Mouse (Mus musculus) ES-E14 (cell line): ENCODE measurements around the gene Srbd1. TPM values are rescaled to one million over a fixed set of nuclear protein-coding genes. Genes with fewer than 3 reads are reported as not detected.

Experiments used
- DNase-seq: peaks from one replicate; pipeline ENCODE4 v3.0.0-alpha.2; 2013; ENCODE audit warnings: low read depth, low spot score
- H3K27ac ChIP-seq: 2 replicates; pipeline ENCODE4 v1.5.1; 2012; ENCODE audit warnings: low read depth, mild to moderate bottlenecking, low read length, moderate library complexity, mixed read lengths; ENCODE audit not compliant: poor library complexity, insufficient read depth, severe bottlenecking
- H3K36me3 ChIP-seq: 2 replicates; pipeline ENCODE4 v1.6.1; 2012; ENCODE audit warnings: mild to moderate bottlenecking, low read length, moderate library complexity, mixed read lengths; ENCODE audit not compliant: control insufficient read depth, poor library complexity, insufficient read depth, severe bottlenecking
- H3K4me1 ChIP-seq, 2 experiments: fragments of 150-350 bp in 1 of 2; sonication (generic) in 1 of 2; 2 replicates each; pipeline ENCODE4 v1.6.1; 2012; ENCODE audit warnings: low read length in 2 of 2, mild to moderate bottlenecking in 1 of 2, mixed read lengths in 1 of 2; ENCODE audit not compliant: control insufficient read depth in 2 of 2, insufficient read depth in 2 of 2, poor library complexity in 1 of 2
- H3K4me3 ChIP-seq, 2 experiments: fragments of 150-350 bp in 1 of 2; sonication (generic) in 1 of 2; 2 replicates each; pipeline ENCODE4 v1.5.1; 2012; ENCODE audit warnings: low read length in 2 of 2, low read depth in 1 of 2, mild to moderate bottlenecking in 1 of 2, mixed read lengths in 1 of 2; ENCODE audit not compliant: insufficient read depth in 1 of 2, poor library complexity in 1 of 2, severe bottlenecking in 1 of 2
- H3K9ac ChIP-seq: 2 replicates; pipeline ENCODE4 v1.6.1; 2012; ENCODE audit warnings: low read depth, mild to moderate bottlenecking, low read length, mixed read lengths; ENCODE audit not compliant: poor library complexity, insufficient read depth, severe bottlenecking
- H3K9me3 ChIP-seq: fragments of 150-350 bp; sonication (generic); 2 replicates; pipeline ENCODE4 v1.6.1; 2012; ENCODE audit warnings: low read depth, mild to moderate bottlenecking, low read length; ENCODE audit not compliant: control insufficient read depth, insufficient read depth
- CHD2 ChIP-seq: IDR thresholded peaks from 2 replicates; pipeline ENCODE4 v1.6.1; 2014; ENCODE audit warnings: mild to moderate bottlenecking, low read depth, low read length, inconsistent platforms
- HCFC1 ChIP-seq: IDR thresholded peaks from 2 replicates; pipeline ENCODE4 v1.6.1; 2012; ENCODE audit warnings: low read length, inconsistent platforms, borderline replicate concordance; ENCODE audit not compliant: insufficient read depth
- MAFK ChIP-seq: IDR thresholded peaks from 2 replicates; pipeline ENCODE4 v1.6.1; 2014; ENCODE audit warnings: mild to moderate bottlenecking, low read depth, low read length, inconsistent platforms; ENCODE audit not compliant: insufficient read depth
- ZC3H11A ChIP-seq: IDR thresholded peaks from 2 replicates; pipeline ENCODE4 v1.6.1; 2012; ENCODE audit warnings: low read depth, mild to moderate bottlenecking, inconsistent platforms, low read length, borderline replicate concordance
- ZNF384 ChIP-seq: IDR thresholded peaks from 2 replicates; pipeline ENCODE4 v1.6.1; 2012; ENCODE audit warnings: low read depth, low read length, inconsistent platforms
- in situ Hi-C, 2 experiments: fragments of 600-800 bp; cut with MboI; formaldehyde crosslinking; loops; one replicate each; pipeline ENCODE4 v1.15.1; 2025; ENCODE audit warnings: low sequenced_read_pairs in 2 of 2, inconsistent platforms in 1 of 2; ENCODE audit not compliant: unreplicated experiment in 2 of 2
- total RNA-seq: library from RNA; depleted of rRNA; stranded (reverse); fragments of 300-350 nt; gene quantifications from 2 replicates; pipeline ENCODE4 v1.2.3, GENCODE M21; 2012

Gene Srbd1
- total RNA-seq, 1 experiment, result 39.1 TPM

- in situ Hi-C loops, result no loop called here
- Histone ChIP-seq H3K9ac (no peak overlapping the region), H3K4me1 (peaks cover 0 to 2% of the 10 kb centered on the region in 2 experiments; a peak in 1 of 4 replicates), H3K36me3 (no peaks in the 10 kb centered on the region), H3K9me3 (no peaks in the 10 kb centered on the region), H3K27ac (no peak overlapping the region), H3K4me3 (no peak overlapping the region)
- TF ChIP-seq MAFK, result no peak
- no peak for TF ChIP-seq HCFC1
- no peak for TF ChIP-seq ZNF384
- TF ChIP-seq ZC3H11A, result peak; percentile 34; the same call in 1 of the 2 replicates
- TF ChIP-seq CHD2, result no peak
- peak; percentile 26 for DNase-seq
Measured at GRCm38 (mm10) chr17:86063461-86063860, 81.5 kb downstream of the Srbd1 start.

GRCm38 (mm10) chr17:86060911-86061310 lies 84.1 kb downstream of the Srbd1 start:
- H3K9ac ChIP-seq, result no peak overlapping the region
- H3K27ac ChIP-seq, result no peak overlapping the region
- in situ Hi-C loops, result no loop called here
- TF ChIP-seq ZNF384 (no peak), MAFK (no peak), CHD2 (no peak), HCFC1 (no peak), ZC3H11A (no peak)
- no peaks in the 10 kb centered on the region for H3K9me3 ChIP-seq
- DNase-seq, result no peak
- peaks cover 0 to 2% of the 10 kb centered on the region in 2 experiments; a peak in 1 of 4 replicates for H3K4me1 ChIP-seq
- no peak overlapping the region for H3K4me3 ChIP-seq
- peaks cover 3% of the 10 kb centered on the region; the same call in 1 of the 2 replicates for H3K36me3 ChIP-seq

- H3K9ac ChIP-seq, result no peak overlapping the region
- no peak overlapping the region for H3K27ac ChIP-seq
- no peaks in the 10 kb centered on the region for H3K9me3 ChIP-seq
- H3K4me3 ChIP-seq, result no peak overlapping the region
- no peak for TF ChIP-seq ZC3H11A
- no peak for TF ChIP-seq MAFK
- TF ChIP-seq CHD2, result no peak
- no peak for TF ChIP-seq ZNF384
- TF ChIP-seq HCFC1, result no peak
- peaks cover 1% of the 10 kb centered on the region in 2 experiments; a peak in 1 of 4 replicates for H3K4me1 ChIP-seq
- peaks cover 4% of the 10 kb centered on the region for H3K36me3 ChIP-seq
- DNase-seq, result no peak
- in situ Hi-C loops, result no loop called here
Measured at GRCm38 (mm10) chr17:86040221-86040984, 104.6 kb downstream of the Srbd1 start.

- no peak for TF ChIP-seq CHD2
- no peak for TF ChIP-seq MAFK
- no peak for TF ChIP-seq ZC3H11A
- no peak for TF ChIP-seq HCFC1
- TF ChIP-seq ZNF384, result no peak
- in situ Hi-C loops, result no loop called here
- Histone ChIP-seq H3K4me3 (no peak overlapping the region), H3K9ac (no peak overlapping the region), H3K4me1 (peaks cover 1% of the 10 kb centered on the region in 2 experiments; a peak in 1 of 4 replicates), H3K27ac (no peak overlapping the region), H3K9me3 (no peaks in the 10 kb centered on the region), H3K36me3 (peaks cover 4% of the 10 kb centered on the region)
- no peak for DNase-seq
Measured at GRCm38 (mm10) chr17:86039741-86040140, 105.2 kb downstream of the Srbd1 start.
